Mouse (Mus musculus) heart, embryonic 12.5 days (tissue): Measurements from ENCODE around the gene Acbd5. TPM values are rescaled to one million over a fixed set of nuclear protein-coding genes. Genes with fewer than 3 reads are reported as not detected.
A peak's percentile ranks its signal among the peaks of the same experiment; 100 is the strongest.

Experiments used
- ATAC-seq: fragments of 200-750 bp; cut with Nextera tagmentation; 2 replicates; pipeline ENCODE4 v1.8.0; 2017; ENCODE audit warnings: moderate TSS enrichment, moderate library complexity; ENCODE audit not compliant: insufficient number of reproducible peaks, low FRiP score
- H3K27ac ChIP-seq: fragments of 300-500 bp; sonication (generic); 2 replicates; pipeline ENCODE4 v1.5.1; 2016; ENCODE audit warnings: mild to moderate bottlenecking, moderate library complexity; ENCODE audit not compliant: poor library complexity, severe bottlenecking
- H3K27me3 ChIP-seq: fragments of 300-500 bp; sonication (generic); replicated peaks from 2 replicates; pipeline ENCODE4 v1.6.1; 2016; ENCODE audit warnings: mild to moderate bottlenecking, moderate library complexity
- H3K36me3 ChIP-seq: fragments of 300-500 bp; sonication (generic); 2 replicates; pipeline ENCODE4 v1.6.1; 2016; ENCODE audit warnings: mild to moderate bottlenecking, moderate library complexity
- H3K4me1 ChIP-seq: fragments of 300-500 bp; sonication (generic); replicated peaks from 2 replicates; pipeline ENCODE4 v1.6.1; 2016; ENCODE audit warnings: mild to moderate bottlenecking
- H3K4me2 ChIP-seq: fragments of 300-500 bp; sonication (generic); 2 replicates; pipeline ENCODE4 v1.6.1; 2016; ENCODE audit warnings: mild to moderate bottlenecking, moderate library complexity
- H3K4me3 ChIP-seq: fragments of 300-500 bp; sonication (generic); 2 replicates; pipeline ENCODE4 v1.5.1; 2016; ENCODE audit warnings: mild to moderate bottlenecking
- H3K9ac ChIP-seq: fragments of 300-500 bp; sonication (generic); 2 replicates; pipeline ENCODE4 v1.6.1; 2016; ENCODE audit warnings: mild to moderate bottlenecking, moderate library complexity
- H3K9me3 ChIP-seq: fragments of 300-500 bp; sonication (generic); replicated peaks from 2 replicates; pipeline ENCODE4 v1.6.1; 2016; ENCODE audit warnings: mild to moderate bottlenecking, moderate library complexity
- whole genome bisulfite sequencing: fragments of 180-500 bp; shearing (Covaris S2); methylation state at CpG from one replicate; pipeline ENCODE4 v1.1.7; 2016; 5-methylcytosine and 5-hydroxymethylcytosine counted together
- polyA plus RNA-seq: library from polyadenylated mRNA; unstranded; fragments of >200 nt; fragmentation: Nextera tagmentation; extraction: Ambion mirVana; gene quantifications from 2 replicates; pipeline ENCODE4 v1.2.1, GENCODE M21; 2016

The Acbd5 gene
- polyA plus RNA-seq, 1 experiment from 2014 or later = 33.7 TPM

GRCm38 (mm10) chr2:23155199-23155621, 87.2 kb downstream of the Acbd5 start:
- Histone ChIP-seq H3K9ac (peak overlapping the region; percentile 77), H3K27ac (peak overlapping the region; percentile 100), H3K36me3 (peaks cover 8% of the 10 kb centered on the region), H3K27me3 (no peaks in the 10 kb centered on the region), H3K4me2 (peak overlapping the region; percentile 89), H3K4me3 (peak overlapping the region; percentile 81), H3K4me1 (peaks cover 16% of the 10 kb centered on the region), H3K9me3 (no peaks in the 10 kb centered on the region)
- peak; percentile 9 for ATAC-seq
- WGBS = 8% methylated on average over 5 of the region's 5 CpGs

GRCm38 (mm10) chr2:23155777-23156607, 88.0 kb downstream of the Acbd5 start, which contains the start of the genes Mastl and Yme1l1:
Mastl (minus strand) TSS chr2:23156024.
Yme1l1 (plus strand) TSS chr2:23156369.
- H3K27me3 ChIP-seq = no peaks in the 10 kb centered on the region
- WGBS = under 1% methylated on average over 61 of the region's 61 CpGs
- H3K4me2 ChIP-seq = peak within 1 kb of the TSS; percentile 89
- H3K4me3 ChIP-seq = peak within 1 kb of the TSS; percentile 81
- peak within 1 kb of the TSS; percentile 87 for H3K9ac ChIP-seq
- peak; percentile 99 for ATAC-seq
- H3K27ac ChIP-seq = peak within 1 kb of the TSS; percentile 100
- H3K4me1 ChIP-seq = peaks cover 16% of the 10 kb centered on the region
- peaks cover 6% of the 10 kb centered on the region for H3K36me3 ChIP-seq
- H3K9me3 ChIP-seq = no peaks in the 10 kb centered on the region

DNA sequence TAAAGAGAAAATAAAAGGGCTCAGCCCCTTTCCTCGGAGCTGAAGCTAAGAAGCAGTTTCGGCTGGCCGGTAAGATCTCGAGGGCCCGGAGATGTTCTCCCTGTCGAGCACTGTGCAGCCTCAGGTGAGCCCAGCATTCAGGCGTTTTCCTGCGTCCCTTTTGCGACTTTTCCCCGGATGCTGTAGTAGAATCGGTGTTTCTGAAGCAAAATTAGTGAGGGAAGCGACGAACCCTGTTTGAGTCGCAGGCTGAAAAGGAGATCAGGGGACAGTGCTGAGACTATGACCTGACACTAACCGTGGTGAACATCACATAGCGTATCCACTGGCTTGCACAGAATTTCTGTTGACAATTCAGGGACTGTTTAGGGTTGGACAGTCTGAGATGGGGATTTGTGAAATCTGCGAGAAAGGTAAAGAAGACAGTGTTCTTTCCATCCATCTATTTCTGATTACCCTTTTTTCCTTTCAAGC, 88.7 kb downstream of the Acbd5 start:
- Histone ChIP-seq H3K36me3 (peaks cover 11% of the 10 kb centered on the region), H3K9me3 (no peaks in the 10 kb centered on the region), H3K4me3 (peak overlapping the region; percentile 81), H3K9ac (peak overlapping the region; percentile 87), H3K27ac (peak overlapping the region; percentile 100), H3K27me3 (no peaks in the 10 kb centered on the region), H3K4me1 (peaks cover 16% of the 10 kb centered on the region), H3K4me2 (peak overlapping the region; percentile 89)
- no peak for ATAC-seq
- WGBS = under 1% methylated on average over 17 of the region's 17 CpGs

Other genes starting within 250 kb of the Acbd5 start
- gene Pdss1, start 172.6 kb upstream of the Acbd5 start, polyA plus RNA-seq = 32.1 and 34.3 TPM in 2 replicates
- 33.9 and 37.0 TPM in 2 replicates for gene Abi1, start 27.9 kb upstream of the Acbd5 start, polyA plus RNA-seq
- 10.0 and 11.2 TPM in 2 replicates for gene Mastl, start 87.9 kb downstream of the Acbd5 start, polyA plus RNA-seq
- 59.8 and 60.2 TPM in 2 replicates for gene Yme1l1, start 88.2 kb downstream of the Acbd5 start, polyA plus RNA-seq
- not detected in 2 replicates for gene 4931423N10Rik, start 139.3 kb downstream of the Acbd5 start, polyA plus RNA-seq